16 mouse cellular contexts compared by ENCODE assay signal in the genomic region with DNA sequence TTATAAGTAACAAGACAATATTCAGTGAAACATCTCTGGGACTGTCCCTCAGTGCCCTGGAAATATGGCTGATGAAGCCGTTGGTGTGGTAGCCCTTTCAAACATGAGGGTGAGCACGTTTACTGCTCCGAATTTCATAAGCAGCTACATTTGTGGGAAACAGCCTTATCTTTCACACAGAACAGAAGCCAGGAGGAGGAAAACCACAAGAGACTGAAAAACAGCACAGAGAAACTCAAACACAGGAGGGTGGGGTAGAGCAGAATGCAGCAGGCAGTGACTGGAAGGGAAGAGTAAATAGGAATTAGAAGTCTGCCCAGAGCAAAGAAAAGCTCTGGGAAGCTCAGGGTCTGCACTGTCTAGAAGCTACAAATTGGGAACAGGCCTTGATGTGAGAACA.
DNase-seq lines count a peak whose midpoint lies in the region; ATAC-seq and TF ChIP-seq lines count a peak whose summit lies in the region.
"Had no signal": no experiment of that assay in that cellular context is flagged by ENCODE, and none has a peak within 500 bp of the region (broad histone marks: within the 10 kb centered on the region; RNA-seq: fewer than 3 reads in every experiment).

No protein-coding gene starts in this region.

- TF ChIP-seq CTCF in lung, postnatal 0 days (IDR thresholded peaks at IDR 0.05), result no peak

- no peaks in the 10 kb centered on the region for H3K36me3 ChIP-seq in lung, postnatal 0 days (ENCODE audit: insufficient read depth, low read length)
- H3K36me3 ChIP-seq in intestine, embryonic 15.5 days, result no peaks in the 10 kb centered on the region
- H3K36me3 ChIP-seq in kidney, embryonic 15.5 days, result no peaks in the 10 kb centered on the region
- H3K36me3 ChIP-seq: heart, embryonic 12.5 days; midbrain, embryonic 13.5 days; neural tube, embryonic 13.5 days had no signal

- no peak overlapping the region for H3K27ac ChIP-seq in lung, postnatal 0 days (ENCODE audit: low read length)
- no peak overlapping the region for H3K27ac ChIP-seq in intestine, embryonic 15.5 days
- no peak overlapping the region for H3K27ac ChIP-seq in kidney, embryonic 15.5 days
- H3K27ac ChIP-seq: gastrocnemius, adult 2 months; midbrain, embryonic 13.5 days; neural tube, embryonic 13.5 days had no signal

- no peak overlapping the region for H3K4me2 ChIP-seq in lung, postnatal 0 days (replicated peaks; ENCODE audit: low read depth, low read length)
- H3K4me2 ChIP-seq in intestine, embryonic 15.5 days (replicated peaks), result no peak overlapping the region
- no peak overlapping the region for H3K4me2 ChIP-seq in kidney, embryonic 15.5 days
- H3K4me2 ChIP-seq: heart, embryonic 12.5 days; midbrain, embryonic 13.5 days; neural tube, embryonic 13.5 days had no signal

- 65% methylated on average over 3 of the region's 3 CpGs for WGBS in lung, postnatal 0 days
- WGBS in intestine, embryonic 15.5 days, result 68% methylated on average over 3 of the region's 3 CpGs
- 87% methylated on average over 3 of the region's 3 CpGs for WGBS in kidney, embryonic 15.5 days

- peak; percentile 8 for DNase-seq in lung, postnatal 0 days (ENCODE audit: low spot score)
- no peak for DNase-seq in lung, postnatal 14 days
- DNase-seq in thymus, postnatal 25 days, result peak; percentile 60
- DNase-seq in left cerebral cortex, adult 18-20 months (ENCODE audit: low spot score in 2 of 2), result no peak
- DNase-seq: gastrocnemius, adult 2 months; kidney, postnatal 4 days; lung, adult 2 months; right cerebral cortex, postnatal 14 days had no signal

- no peaks in the 10 kb centered on the region for H3K9me3 ChIP-seq in lung, postnatal 0 days (ENCODE audit: low read length)
- no peaks in the 10 kb centered on the region for H3K9me3 ChIP-seq in intestine, embryonic 15.5 days
- no peaks in the 10 kb centered on the region for H3K9me3 ChIP-seq in kidney, embryonic 15.5 days (replicated peaks)
- H3K9me3 ChIP-seq: heart, embryonic 12.5 days; midbrain, embryonic 13.5 days; neural tube, embryonic 13.5 days had no signal

- TF ChIP-seq EP300 in lung, postnatal 0 days (IDR thresholded peaks at IDR 0.05), result no peak

- no peak overlapping the region for H3K9ac ChIP-seq in lung, postnatal 0 days (replicated peaks; ENCODE audit: low read depth)
- H3K9ac ChIP-seq in intestine, embryonic 15.5 days, result no peak overlapping the region
- H3K9ac ChIP-seq in kidney, embryonic 15.5 days, result no peak overlapping the region
- H3K9ac ChIP-seq: heart, embryonic 12.5 days; midbrain, embryonic 13.5 days; neural tube, embryonic 13.5 days had no signal

- no peak overlapping the region for H3K4me3 ChIP-seq in lung, postnatal 0 days (ENCODE audit: low read depth, low read length)
- no peak overlapping the region for H3K4me3 ChIP-seq in intestine, embryonic 15.5 days (replicated peaks)
- no peak overlapping the region for H3K4me3 ChIP-seq in kidney, embryonic 15.5 days (replicated peaks)
- H3K4me3 ChIP-seq: gastrocnemius, adult 2 months; heart, embryonic 12.5 days; midbrain, embryonic 13.5 days; neural tube, embryonic 13.5 days had no signal

- H3K4me1 ChIP-seq in lung, postnatal 0 days (ENCODE audit: insufficient read depth, low read depth, low read length), result no peaks in the 10 kb centered on the region
- H3K4me1 ChIP-seq in intestine, embryonic 15.5 days (replicated peaks), result no peaks in the 10 kb centered on the region
- H3K4me1 ChIP-seq in kidney, embryonic 15.5 days, result no peaks in the 10 kb centered on the region
- H3K4me1 ChIP-seq: midbrain, embryonic 13.5 days; neural tube, embryonic 13.5 days had no signal

- no peak; the same call in 1 of the 2 replicates for ATAC-seq in lung, postnatal 0 days
- ATAC-seq in activated CD4-positive, CD25-positive, alpha-beta regulatory T cell, adult 4 months, result peak; percentile 26
- ATAC-seq in megakaryocyte progenitor cell, adult 5-6 weeks (replicated peaks; ENCODE audit: poor library complexity), result peak; percentile 51
- ATAC-seq in intestine, embryonic 15.5 days, result no peak
- ATAC-seq in kidney, embryonic 15.5 days (replicated peaks; ENCODE audit: low FRiP score), result no peak
- ATAC-seq: hindbrain, embryonic 16.5 days; midbrain, embryonic 13.5 days had no signal

- H3K27me3 ChIP-seq in lung, postnatal 0 days (replicated peaks; ENCODE audit: insufficient read depth, low read length), result no peaks in the 10 kb centered on the region
- H3K27me3 ChIP-seq in intestine, embryonic 15.5 days (replicated peaks), result no peaks in the 10 kb centered on the region
- H3K27me3 ChIP-seq in kidney, embryonic 15.5 days, result no peaks in the 10 kb centered on the region
- H3K27me3 ChIP-seq: heart, embryonic 12.5 days; midbrain, embryonic 13.5 days; neural tube, embryonic 13.5 days had no signal

Comparison
In these comparisons a context has a peak if more than half of its experiments do, and no peak if none do; other contexts are left out.
1. DNase-seq: peak in lung, postnatal 0 days (single experiment) and thymus, postnatal 25 days (single experiment); none in lung, postnatal 14 days (single experiment) and left cerebral cortex, adult 18-20 months (0 of 2).
2. ATAC-seq: peak in activated CD4-positive, CD25-positive, alpha-beta regulatory T cell, adult 4 months (single experiment) and megakaryocyte progenitor cell, adult 5-6 weeks (single experiment); none in lung, postnatal 0 days (single experiment), intestine, embryonic 15.5 days (single experiment) and kidney, embryonic 15.5 days (single experiment).